Mouse (Mus musculus): ENCODE measurements around the gene Cdh23.
"Not testable (repeated sequence)": the region's sequence is repeated elsewhere in the genome, so short reads cannot be mapped to it uniquely, and the experiment has no call there.

GRCm38 (mm10) chr10:60712299-60712698, 16.0 kb upstream of the Cdh23 start:
- not testable (repeated sequence) for TF ChIP-seq MAX (IDR thresholded peaks at IDR 0.05; ENCODE audit: low read depth); POLR2A (IDR thresholded peaks at IDR 0.05; ENCODE audit: insufficient read length, low read depth); USF1 (IDR thresholded peaks at IDR 0.05; ENCODE audit: low read depth); TCF12 (IDR thresholded peaks at IDR 0.05; ENCODE audit: insufficient read depth, poor library complexity, severe bottlenecking); MYOD1 (IDR thresholded peaks at IDR 0.05; ENCODE audit: control insufficient read depth in 1 of 3, insufficient read length in 2 of 3, low read depth in 2 of 3); CEBPB (IDR thresholded peaks at IDR 0.05; ENCODE audit: insufficient read depth, poor library complexity, severe bottlenecking); POLR2AphosphoS2 (IDR thresholded peaks at IDR 0.05; ENCODE audit: insufficient read length, low read depth); E2F4 (IDR thresholded peaks at IDR 0.05; ENCODE audit: insufficient read depth); TCF3 (IDR thresholded peaks at IDR 0.05; ENCODE audit: insufficient read length, low read depth); MYOG (IDR thresholded peaks at IDR 0.05; ENCODE audit: control insufficient read depth in 1 of 3, insufficient read depth in 1 of 3, insufficient read length in 2 of 3, low read depth in 2 of 3); SRF (IDR thresholded peaks at IDR 0.05; ENCODE audit: control insufficient read depth, insufficient read length, low read depth)

Data from myocyte (in vitro differentiated cells).